Mouse (Mus musculus) CH12.LX (cell line): ENCODE data around the gene Rbms2. TPM values are rescaled to one million over a fixed set of nuclear protein-coding genes. Genes with fewer than 3 reads are reported as not detected.

ENCODE experiments used
- DNase-seq: peaks from one replicate; pipeline ENCODE4 v3.0.0-alpha.2; 2013; ENCODE audit errors: extremely low read depth
- H3K27ac ChIP-seq: 2 replicates; pipeline ENCODE4 v1.5.1; 2012; ENCODE audit warnings: low read depth, mild to moderate bottlenecking, control low read depth, moderate library complexity; ENCODE audit not compliant: insufficient read depth
- H3K27me3 ChIP-seq: replicated peaks from 2 replicates; pipeline ENCODE3; 2012; ENCODE audit warnings: inconsistent platforms
- H3K36me3 ChIP-seq, 2 experiments: replicated peaks in 1 of 2; 2 replicates each; pipeline versions ENCODE3 to v1.6.1; 2012; ENCODE audit warnings: inconsistent platforms in 1 of 2, low read length in 1 of 2, mild to moderate bottlenecking in 1 of 2, mixed read lengths in 1 of 2, moderate library complexity in 1 of 2; ENCODE audit not compliant: control insufficient read depth in 1 of 2, insufficient read depth in 1 of 2
- H3K4me1 ChIP-seq, 2 experiments: 2 replicates each; pipeline ENCODE4 v1.6.1; 2012; ENCODE audit warnings: inconsistent platforms in 1 of 2, moderate library complexity in 1 of 2; ENCODE audit not compliant: insufficient read depth in 2 of 2, control insufficient read depth in 1 of 2
- H3K4me2 ChIP-seq: 2 replicates; pipeline ENCODE4 v1.6.1; 2012; ENCODE audit warnings: low read depth, mild to moderate bottlenecking, control low read depth; ENCODE audit not compliant: poor library complexity, insufficient read depth, severe bottlenecking
- H3K4me3 ChIP-seq, 3 experiments: fragments of 150-350 bp in 1 of 3; sonication (generic) in 1 of 3; replicated peaks in 1 of 3; 2 replicates each; pipeline versions ENCODE3 to v1.5.1; 2011 to 2012; ENCODE audit warnings: low read depth in 2 of 3, low read length in 2 of 3, mild to moderate bottlenecking in 2 of 3, moderate library complexity in 2 of 3, control low read depth in 1 of 3, improper control_type of control experiment in 1 of 3, inconsistent platforms in 1 of 3, mixed read lengths in 1 of 3; ENCODE audit not compliant: poor library complexity in 1 of 3
- H3K79me2 ChIP-seq: replicated peaks from 2 replicates; pipeline ENCODE4 v1.6.1; 2012; ENCODE audit warnings: mild to moderate bottlenecking, moderate library complexity; ENCODE audit not compliant: control insufficient read depth, poor library complexity, insufficient read depth, severe bottlenecking; ENCODE audit errors: extremely low read depth
- H3K9ac ChIP-seq: 2 replicates; pipeline ENCODE4 v1.6.1; 2012; ENCODE audit warnings: low read depth, mild to moderate bottlenecking, control low read depth, moderate library complexity; ENCODE audit not compliant: insufficient read depth
- H3K9me3 ChIP-seq: replicated peaks from 2 replicates; pipeline ENCODE3; 2012; ENCODE audit warnings: low read length, inconsistent platforms, mixed read lengths
- BHLHE40 ChIP-seq: IDR thresholded peaks from 2 replicates; pipeline ENCODE4 v1.6.1; 2011; ENCODE audit warnings: mild to moderate bottlenecking, low read depth, low read length, improper control_type of control experiment
- CHD1 ChIP-seq: IDR thresholded peaks from 2 replicates; pipeline ENCODE4 v1.6.1; 2012; ENCODE audit warnings: low read depth, low read length, improper control_type of control experiment, inconsistent platforms
- CHD2 ChIP-seq: IDR thresholded peaks from 2 replicates; pipeline ENCODE4 v1.6.1; 2011; ENCODE audit warnings: low read length, improper control_type of control experiment
- CTCF ChIP-seq, 2 experiments: IDR thresholded peaks in 1 of 2; conservative IDR thresholded peaks in 1 of 2; 2 replicates each; pipeline ENCODE4 v1.5.1; 2011 to 2012; ENCODE audit warnings: low read depth in 2 of 2, low read length in 2 of 2, improper control_type of control experiment in 1 of 2, inconsistent platforms in 1 of 2, mild to moderate bottlenecking in 1 of 2, moderate library complexity in 1 of 2
- ELF1 ChIP-seq: IDR thresholded peaks from 2 replicates; pipeline ENCODE4 v1.6.1; 2014; ENCODE audit warnings: low read depth, mild to moderate bottlenecking, inconsistent platforms, low read length, improper control_type of control experiment
- EP300 ChIP-seq: IDR thresholded peaks from 2 replicates; pipeline ENCODE4 v1.6.1; 2011; ENCODE audit warnings: low read length, improper control_type of control experiment
- GABPA ChIP-seq: IDR thresholded peaks from 2 replicates; pipeline ENCODE4 v1.6.1; 2012; ENCODE audit warnings: low read depth, low read length, improper control_type of control experiment, inconsistent platforms; ENCODE audit not compliant: insufficient replicate concordance
- HCFC1 ChIP-seq: IDR thresholded peaks from 2 replicates; pipeline ENCODE4 v1.6.1; 2012; ENCODE audit warnings: low read depth, mild to moderate bottlenecking, inconsistent platforms, low read length, improper control_type of control experiment
- IRF4 ChIP-seq: IDR thresholded peaks from 2 replicates; pipeline ENCODE4 v1.6.1; 2014; ENCODE audit warnings: low read depth, mild to moderate bottlenecking, inconsistent platforms, low read length, improper control_type of control experiment
- JUN ChIP-seq: IDR thresholded peaks from 2 replicates; pipeline ENCODE4 v1.6.1; 2011; ENCODE audit warnings: low read depth, mild to moderate bottlenecking, low read length, improper control_type of control experiment, moderate library complexity; ENCODE audit not compliant: insufficient read depth
- JUND ChIP-seq: conservative IDR thresholded peaks from 2 replicates; pipeline ENCODE4 v1.6.1; 2011; ENCODE audit warnings: low read depth, low read length, improper control_type of control experiment
- KAT2A ChIP-seq: IDR thresholded peaks from 2 replicates; pipeline ENCODE4 v1.6.1; 2012; ENCODE audit warnings: low read length, improper control_type of control experiment, inconsistent platforms; ENCODE audit not compliant: insufficient replicate concordance
- MAFK ChIP-seq: IDR thresholded peaks from 2 replicates; pipeline ENCODE4 v1.6.1; 2011; ENCODE audit warnings: low read length, improper control_type of control experiment; ENCODE audit not compliant: insufficient replicate concordance
- MAX ChIP-seq: IDR thresholded peaks from 2 replicates; pipeline ENCODE4 v1.6.1; 2011; ENCODE audit warnings: low read length, improper control_type of control experiment
- MAZ ChIP-seq: IDR thresholded peaks from 2 replicates; pipeline ENCODE4 v1.6.1; 2012; ENCODE audit warnings: low read depth, mild to moderate bottlenecking, inconsistent platforms, low read length, improper control_type of control experiment, moderate library complexity
- MEF2A ChIP-seq: IDR thresholded peaks from 2 replicates; pipeline ENCODE4 v1.6.1; 2014; ENCODE audit warnings: low read depth, mild to moderate bottlenecking, inconsistent platforms, low read length, improper control_type of control experiment, borderline replicate concordance
- MXI1 ChIP-seq: IDR thresholded peaks from 2 replicates; pipeline ENCODE4 v1.6.1; 2011; ENCODE audit warnings: mild to moderate bottlenecking, low read depth, low read length, improper control_type of control experiment
- MYC ChIP-seq: IDR thresholded peaks from 2 replicates; pipeline ENCODE4 v1.6.1; 2011; ENCODE audit warnings: low read depth, mild to moderate bottlenecking, improper control_type of control experiment, low read length
- NELFE ChIP-seq: IDR thresholded peaks from 2 replicates; pipeline ENCODE4 v1.6.1; 2011; ENCODE audit warnings: low read depth, low read length, improper control_type of control experiment
- NRF1 ChIP-seq: IDR thresholded peaks from 2 replicates; pipeline ENCODE4 v1.6.1; 2014; ENCODE audit warnings: low read depth, mild to moderate bottlenecking, inconsistent platforms, low read length, improper control_type of control experiment, moderate library complexity
- PAX5 ChIP-seq: IDR thresholded peaks from 2 replicates; pipeline ENCODE4 v1.6.1; 2012; ENCODE audit warnings: low read length, inconsistent platforms, mixed read lengths
- POLR2A ChIP-seq: IDR thresholded peaks from 2 replicates; pipeline ENCODE4 v1.6.1; 2011; ENCODE audit warnings: low read depth, mild to moderate bottlenecking, improper control_type of control experiment, low read length
- POLR2AphosphoS2 ChIP-seq: IDR thresholded peaks from 2 replicates; pipeline ENCODE4 v1.6.1; 2011; ENCODE audit warnings: low read depth, low read length, improper control_type of control experiment
- RAD21 ChIP-seq: IDR thresholded peaks from 2 replicates; pipeline ENCODE4 v1.6.1; 2011; ENCODE audit warnings: low read depth, mild to moderate bottlenecking, low read length, improper control_type of control experiment, moderate library complexity
- SIN3A ChIP-seq: IDR thresholded peaks from 2 replicates; pipeline ENCODE4 v1.6.1; 2012; ENCODE audit warnings: low read length, improper control_type of control experiment, inconsistent platforms
- TBP ChIP-seq: conservative IDR thresholded peaks from 2 replicates; pipeline ENCODE4 v1.6.1; 2011; ENCODE audit warnings: low read depth, low read length, improper control_type of control experiment
- TCF12 ChIP-seq: IDR thresholded peaks from 2 replicates; pipeline ENCODE4 v1.6.1; 2014; ENCODE audit warnings: low read depth, mild to moderate bottlenecking, inconsistent platforms, low read length, improper control_type of control experiment
- UBTF ChIP-seq: IDR thresholded peaks from 2 replicates; pipeline ENCODE4 v1.6.1; 2012; ENCODE audit warnings: low read depth, mild to moderate bottlenecking, inconsistent platforms, low read length, improper control_type of control experiment, moderate library complexity
- USF1 ChIP-seq: IDR thresholded peaks from 2 replicates; pipeline ENCODE4 v1.6.1; 2014; ENCODE audit warnings: low read depth, mild to moderate bottlenecking, inconsistent platforms, low read length, improper control_type of control experiment
- USF2 ChIP-seq: conservative IDR thresholded peaks from 2 replicates; pipeline ENCODE4 v1.6.1; 2011; ENCODE audit warnings: low read depth, low read length, improper control_type of control experiment
- ZC3H11A ChIP-seq: IDR thresholded peaks from 2 replicates; pipeline ENCODE4 v1.6.1; 2012; ENCODE audit warnings: low read depth, mild to moderate bottlenecking, inconsistent platforms, low read length, improper control_type of control experiment
- ZMIZ1 ChIP-seq: IDR thresholded peaks from 2 replicates; pipeline ENCODE4 v1.6.1; 2012; ENCODE audit warnings: low read depth, mild to moderate bottlenecking, inconsistent platforms, low read length, improper control_type of control experiment
- dilution Hi-C: fragments of 300-500 bp; cut with MboI; formaldehyde crosslinking; loops from 2 replicates; pipeline ENCODE4 v1.14.3; 2020; ENCODE audit warnings: low sequenced_read_pairs; ENCODE audit not compliant: extremely low pct_unique_long_range_greater_than_20kb, extremely low pct_ligation_motif_present
- in situ Hi-C: fragments of 300-500 bp; cut with MboI; formaldehyde crosslinking; loops from 3 replicates; pipeline ENCODE4 v1.14.3; 2019; ENCODE audit warnings: low sequenced_read_pairs, low pct_ligation_motif_present, low pct_unique_long_range_greater_than_20kb, mixed read lengths
- polyA plus RNA-seq: library from polyadenylated mRNA; unstranded; fragments of >175 nt; gene quantifications from 2 replicates; pipeline ENCODE4 v1.2.1, GENCODE M21; 2012; ENCODE audit warnings: low read depth; ENCODE audit not compliant: insufficient read length
- total RNA-seq, 2 experiments: library from RNA; depleted of rRNA; stranded (reverse); fragments of 300-350 nt in 1 of 2; fragments of >200 nt in 1 of 2; gene quantifications; 2 replicates each; pipeline ENCODE4 v1.2.3; 2012 to 2014

The Rbms2 gene
- total and polyA plus RNA-seq, 3 experiments = 9.1 to 36.6 (median 9.8) TPM

GRCm38 (mm10) chr10:128150941-128151340, 29.2 kb downstream of the Rbms2 start:
- H3K4me1 ChIP-seq = peaks cover 0 to 16% of the 10 kb centered on the region in 2 experiments; a peak in 2 of 4 replicates
- no peak for TF ChIP-seq PAX5
- TF ChIP-seq ELF1 = no peak
- no peak for TF ChIP-seq USF2
- no peak for TF ChIP-seq CHD1
- TF ChIP-seq EP300 = no peak
- TF ChIP-seq UBTF = no peak
- no peak for TF ChIP-seq GABPA
- TF ChIP-seq JUND = no peak
- no peak for TF ChIP-seq NELFE
- no peak for TF ChIP-seq MAX
- no peak for TF ChIP-seq CHD2
- no peak for TF ChIP-seq CTCF (conservative IDR thresholded peaks at IDR 0.05 in 1 of 2, IDR thresholded peaks at IDR 0.05 in 1 of 2; ENCODE audit: low read depth in 2 of 2, low read length in 2 of 2)
- no peak for TF ChIP-seq USF1
- no peak for TF ChIP-seq BHLHE40
- TF ChIP-seq JUN = no peak
- no peak for TF ChIP-seq POLR2A
- TF ChIP-seq POLR2AphosphoS2 = no peak
- no peak for TF ChIP-seq KAT2A
- TF ChIP-seq NRF1 = no peak
- no peak overlapping the region for H3K4me3 ChIP-seq
- no peak overlapping the region for H3K27ac ChIP-seq
- no peaks in the 10 kb centered on the region for H3K27me3 ChIP-seq
- dilution Hi-C loops = no loop called here
- no peak for DNase-seq
- no peak overlapping the region for H3K9ac ChIP-seq
- H3K4me2 ChIP-seq = no peak overlapping the region
- no peaks in the 10 kb centered on the region for H3K9me3 ChIP-seq
- peaks cover 10 to 30% of the 10 kb centered on the region in 2 experiments for H3K36me3 ChIP-seq
- in situ Hi-C loops = no loop called here
- H3K79me2 ChIP-seq = peaks cover 2% of the 10 kb centered on the region; the same call in 1 of the 2 replicates

- H3K36me3 ChIP-seq = peaks cover 19 to 44% of the 10 kb centered on the region in 2 experiments
- no peak overlapping the region for H3K4me3 ChIP-seq
- in situ Hi-C loops = loop anchor here (5.0 to 10.0 kb wide), 2 partner anchors 38 to 55 kb away; partner anchors contain the start of gene Baz2a
- H3K9me3 ChIP-seq = no peaks in the 10 kb centered on the region
- H3K9ac ChIP-seq = peak overlapping the region; percentile 57
- dilution Hi-C loops = no loop called here
- H3K4me2 ChIP-seq = peak overlapping the region; percentile 51
- peak; percentile 76 for DNase-seq
- no peak overlapping the region for H3K27ac ChIP-seq
- peaks cover 2% of the 10 kb centered on the region; the same call in 1 of the 2 replicates for H3K79me2 ChIP-seq
- H3K4me1 ChIP-seq = peaks cover 0 to 16% of the 10 kb centered on the region in 2 experiments; a peak in 2 of 4 replicates
- no peaks in the 10 kb centered on the region for H3K27me3 ChIP-seq
- TF ChIP-seq GABPA (no peak), JUN (peak; percentile 18; the same call in 1 of the 2 replicates), KAT2A (no peak), MAZ (no peak), MAX (no peak), ZMIZ1 (no peak), RAD21 (peak; percentile 39), USF2 (no peak), MEF2A (0 out of 2 replicates have a peak, but pooled peaks have one; percentile 49), CTCF (conservative IDR thresholded peaks at IDR 0.05 in 1 of 2, IDR thresholded peaks at IDR 0.05 in 1 of 2; ENCODE audit: low read depth in 2 of 2, low read length in 2 of 2) (peak in 1 of 2 experiments; percentile 68; a peak in 2 of 4 replicates), IRF4 (peak; percentile 52), JUND (no peak), SIN3A (peak; percentile 77; the same call in 1 of the 2 replicates), MXI1 (no peak), TCF12 (peak; percentile 62; the same call in 1 of the 2 replicates), POLR2AphosphoS2 (no peak), TBP (no peak), PAX5 (no peak), HCFC1 (peak; percentile 50), ZC3H11A (no peak; the same call in 1 of the 2 replicates), MAFK (no peak), UBTF (no peak), USF1 (no peak), MYC (no peak)
Measured at GRCm38 (mm10) chr10:128149592-128149991, 30.5 kb downstream of the Rbms2 start.
